18 mouse cellular contexts compared by ENCODE assay signal in the genomic region with DNA sequence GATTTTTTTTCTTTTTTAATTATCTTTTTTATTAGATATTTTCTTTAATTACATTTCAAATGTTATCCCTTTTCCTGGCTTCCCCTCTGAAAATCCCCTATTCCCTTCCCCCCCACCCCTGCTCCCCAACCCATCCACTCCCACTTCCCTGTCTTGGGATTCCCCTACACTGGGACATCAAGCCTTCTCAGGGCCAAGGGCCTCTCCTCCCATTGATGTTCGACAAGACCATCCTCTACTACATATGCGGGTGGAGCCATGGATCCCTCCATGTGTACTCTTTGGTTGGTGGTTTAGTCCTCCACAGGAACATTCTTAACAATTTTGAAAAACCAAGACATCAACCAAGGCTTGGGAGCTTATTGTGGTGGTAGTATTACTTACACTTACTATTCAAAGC.
"Had no signal": no experiment of that assay in that cellular context is flagged by ENCODE, and none has a peak within 500 bp of the region (broad histone marks: within the 10 kb centered on the region; RNA-seq: fewer than 3 reads in every experiment).

No protein-coding gene starts in this region.

- DNase-seq: layer of hippocampus, postnatal 36 days; left cerebral cortex, postnatal 4 days; lung, adult 2 months; lung, postnatal 14 days; right cerebral cortex, adult 18-20 months; right cerebral cortex, postnatal 14 days; right cerebral cortex, postnatal 4 days; thymus, adult 18-20 months; thymus, postnatal 36 days had no signal

- H3K4me3 ChIP-seq: layer of hippocampus, adult 2 months; left cerebral cortex, adult 2 months; limb, embryonic 13.5 days; midbrain, embryonic 13.5 days; neural tube, embryonic 12.5 days; neural tube, embryonic 15.5 days had no signal

- H3K27me3 ChIP-seq: limb, embryonic 13.5 days; midbrain, embryonic 13.5 days; neural tube, embryonic 12.5 days; neural tube, embryonic 15.5 days had no signal

- H3K4me1 ChIP-seq: midbrain, embryonic 13.5 days; neural tube, embryonic 12.5 days had no signal

- H3K9me3 ChIP-seq: limb, embryonic 13.5 days; midbrain, embryonic 13.5 days; neural tube, embryonic 12.5 days; neural tube, embryonic 15.5 days had no signal

- H3K4me2 ChIP-seq: limb, embryonic 13.5 days; midbrain, embryonic 13.5 days; neural tube, embryonic 12.5 days; neural tube, embryonic 15.5 days had no signal

- ATAC-seq: intestine, postnatal 0 days; midbrain, embryonic 13.5 days had no signal

- H3K27ac ChIP-seq: kidney, postnatal 0 days; layer of hippocampus, adult 2 months; left cerebral cortex, adult 2 months; limb, embryonic 13.5 days; midbrain, embryonic 13.5 days; neural tube, embryonic 12.5 days; neural tube, embryonic 15.5 days; stomach, postnatal 0 days had no signal

- H3K36me3 ChIP-seq: limb, embryonic 13.5 days; midbrain, embryonic 13.5 days; neural tube, embryonic 12.5 days; neural tube, embryonic 15.5 days had no signal

- H3K9ac ChIP-seq: limb, embryonic 13.5 days; midbrain, embryonic 13.5 days; neural tube, embryonic 12.5 days; neural tube, embryonic 15.5 days had no signal
